Comparison of ENCODE assay signal across 9 mouse cellular contexts in the genomic region with DNA sequence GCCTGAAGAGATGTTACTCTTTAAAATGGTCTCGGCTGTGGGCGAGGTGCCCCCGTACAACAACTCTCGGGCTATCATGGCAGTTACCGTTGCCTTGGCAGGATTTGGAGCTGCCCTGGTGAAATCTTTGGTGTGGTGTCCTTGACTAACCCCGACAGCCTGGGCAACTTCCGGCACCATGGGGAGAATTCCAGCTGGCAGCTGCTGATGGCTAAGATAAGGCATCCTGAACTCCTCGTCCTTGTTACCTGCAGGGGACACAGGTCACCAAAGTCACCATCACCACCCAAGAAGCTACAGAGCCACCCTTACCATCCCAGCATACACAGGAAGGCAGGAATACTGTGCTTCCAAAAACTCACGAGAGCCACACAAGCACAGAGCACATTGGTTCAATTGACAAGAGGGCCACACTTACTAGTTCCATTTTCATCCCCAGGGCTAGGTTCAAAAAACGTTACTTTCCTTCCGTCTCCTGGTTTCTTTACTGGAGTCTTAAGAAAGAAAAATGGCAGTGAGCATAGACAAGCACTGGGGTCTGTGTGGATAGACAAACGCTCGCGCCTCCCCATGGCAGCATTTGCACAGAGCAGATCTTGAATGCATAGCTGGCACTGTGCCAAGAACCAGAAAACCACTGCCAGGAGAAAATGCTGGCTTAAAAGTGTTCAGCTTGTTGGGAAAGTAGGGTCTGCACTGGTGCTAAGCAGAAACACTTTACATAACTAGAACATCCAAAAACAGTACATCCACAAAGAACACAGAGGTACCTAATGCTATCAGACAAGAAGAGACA. TPM values are rescaled to one million over a fixed set of nuclear protein-coding genes. Genes with fewer than 3 reads are reported as not detected.
DNase-seq lines count a peak whose midpoint lies in the region; ATAC-seq lines count a peak whose summit lies in the region.
"Had no signal": no experiment of that assay in that cellular context is flagged by ENCODE, and none has a peak within 500 bp of the region (broad histone marks: within the 10 kb centered on the region; RNA-seq: fewer than 3 reads in every experiment).

No protein-coding gene starts in this region.

- H3K36me3 ChIP-seq in forebrain, embryonic 12.5 days (replicated peaks): peaks cover 96% of the 10 kb centered on the region
- H3K36me3 ChIP-seq in forebrain, embryonic 10.5 days (replicated peaks): peaks cover 100% of the 10 kb centered on the region
- H3K36me3 ChIP-seq in forebrain, embryonic 14.5 days (ENCODE audit: control insufficient read depth, insufficient read depth, low read length): peaks cover 99% of the 10 kb centered on the region

- WGBS in forebrain, embryonic 12.5 days: 84% methylated on average over 14 of the region's 14 CpGs
- 88% methylated on average over 14 of the region's 14 CpGs for WGBS in forebrain, embryonic 10.5 days
- WGBS in forebrain, embryonic 14.5 days: 67% methylated on average over 14 of the region's 14 CpGs

- peak overlapping the region; percentile 14; the same call in 1 of the 2 replicates for H3K9ac ChIP-seq in forebrain, embryonic 12.5 days
- H3K9ac ChIP-seq in forebrain, embryonic 14.5 days (ENCODE audit: low read length): no peak overlapping the region

- no peak overlapping the region for H3K4me2 ChIP-seq in forebrain, embryonic 12.5 days
- no peak overlapping the region for H3K4me2 ChIP-seq in forebrain, embryonic 14.5 days (ENCODE audit: low read length)

- intact Hi-C loops in gastrocnemius, postnatal 14 days (cut with DNase I; ENCODE audit: low total_unique reads): no loop called here

- peak; percentile 20; the same call in 1 of the 2 replicates for ATAC-seq in forebrain, embryonic 12.5 days (ENCODE audit: low FRiP score)
- ATAC-seq in forebrain, embryonic 14.5 days: peak; percentile 67

- no peaks in the 10 kb centered on the region for H3K9me3 ChIP-seq in forebrain, embryonic 12.5 days
- H3K9me3 ChIP-seq in forebrain, embryonic 10.5 days: no peaks in the 10 kb centered on the region
- H3K9me3 ChIP-seq in forebrain, embryonic 14.5 days (replicated peaks; ENCODE audit: control insufficient read depth, low read length): no peaks in the 10 kb centered on the region

- peak overlapping the region; percentile 21; the same call in 1 of the 2 replicates for H3K27ac ChIP-seq in forebrain, embryonic 12.5 days
- no peak overlapping the region for H3K27ac ChIP-seq in forebrain, embryonic 10.5 days
- no peak overlapping the region for H3K27ac ChIP-seq in forebrain, embryonic 14.5 days (ENCODE audit: low read depth, low read length)
- H3K27ac ChIP-seq: macrophage had no signal

- no peak overlapping the region for H3K4me3 ChIP-seq in forebrain, embryonic 12.5 days (replicated peaks)
- H3K4me3 ChIP-seq in forebrain, embryonic 10.5 days: no peak overlapping the region
- H3K4me3 ChIP-seq in forebrain, embryonic 14.5 days (ENCODE audit: low read depth, low read length): no peak overlapping the region

- H3K4me1 ChIP-seq in forebrain, embryonic 12.5 days: no peaks in the 10 kb centered on the region
- no peaks in the 10 kb centered on the region for H3K4me1 ChIP-seq in forebrain, embryonic 10.5 days
- H3K4me1 ChIP-seq in forebrain, embryonic 14.5 days (ENCODE audit: control insufficient read depth, insufficient read depth, low read length): 0 out of 2 replicates have a peak, but pooled peaks cover 3% of the 10 kb centered on the region

- no peaks in the 10 kb centered on the region for H3K27me3 ChIP-seq in forebrain, embryonic 12.5 days
- H3K27me3 ChIP-seq in forebrain, embryonic 10.5 days (ENCODE audit: poor library complexity, severe bottlenecking): no peaks in the 10 kb centered on the region
- H3K27me3 ChIP-seq in forebrain, embryonic 14.5 days (replicated peaks; ENCODE audit: control insufficient read depth, insufficient read depth, low read length): no peaks in the 10 kb centered on the region

- DNase-seq in forebrain, embryonic 10.5 days (ENCODE audit: extremely low spot score, low spot score): no peak
- peak; percentile 19 for DNase-seq in lung, postnatal 10 days
- no peak for DNase-seq in lung, postnatal 25 days (ENCODE audit: low spot score)
- DNase-seq in forebrain, embryonic 14.5 days (ENCODE audit: low spot score): peak; percentile 87
- peak; percentile 69 to 78 for DNase-seq in right cerebral cortex, postnatal 10 days (ENCODE audit: low spot score in 2 of 2)
- DNase-seq in gastrocnemius, postnatal 14 days: no peak
- DNase-seq in urinary bladder, postnatal 10 days (ENCODE audit: low spot score): no peak

RNA-seq across cellular contexts. Expression of a gene that starts 45.0 kb away (rescaled TPM):
- 121 and 125 TPM in 2 replicates for polyA plus RNA-seq in forebrain, embryonic 12.5 days (2016; fragmentation: Nextera tagmentation; extraction: Ambion mirVana)
- polyA plus RNA-seq in forebrain, embryonic 10.5 days (2016; fragmentation: Nextera tagmentation; extraction: Ambion mirVana): 87.9 and 91.6 TPM in 2 replicates
- polyA plus RNA-seq in forebrain, embryonic 14.5 days (2014; fragmentation: Nextera tagmentation; extraction: Ambion mirVana): 81.7 and 102 TPM in 2 replicates
- 10 to 100 TPM; 40.0 to 41.7 TPM for total RNA-seq in gastrocnemius, postnatal 14 days (2021)

RNA-seq across cellular contexts. Expression of a gene that starts 45.2 kb away (rescaled TPM):
- polyA plus RNA-seq in forebrain, embryonic 12.5 days (2016; fragmentation: Nextera tagmentation; extraction: Ambion mirVana): 173 and 188 TPM in 2 replicates
- 226 and 242 TPM in 2 replicates for polyA plus RNA-seq in forebrain, embryonic 10.5 days (2016; fragmentation: Nextera tagmentation; extraction: Ambion mirVana)
- 137 and 138 TPM in 2 replicates for polyA plus RNA-seq in forebrain, embryonic 14.5 days (2014; fragmentation: Nextera tagmentation; extraction: Ambion mirVana)
- 10 to 100 TPM; 46.8 to 50.2 TPM for total RNA-seq in gastrocnemius, postnatal 14 days (2021)

Comparison
In these comparisons a context has a peak if more than half of its experiments do, and no peak if none do; other contexts are left out.
1. DNase-seq: peak in lung, postnatal 10 days (single experiment), forebrain, embryonic 14.5 days (single experiment) and right cerebral cortex, postnatal 10 days (2 of 2); none in forebrain, embryonic 10.5 days (single experiment), lung, postnatal 25 days (single experiment), gastrocnemius, postnatal 14 days (single experiment) and urinary bladder, postnatal 10 days (single experiment).